Mouse (Mus musculus) liver, embryonic 12.5 days (tissue): Measurements from ENCODE around the gene Phldb1. TPM values are rescaled to one million over a fixed set of nuclear protein-coding genes. Genes with fewer than 3 reads are reported as not detected.

Experiments
- ATAC-seq: fragments of 200-750 bp; cut with Nextera tagmentation; 2 replicates; pipeline ENCODE4 v1.8.0; 2017; ENCODE audit warnings: moderate number of reproducible peaks, mild to moderate bottlenecking, moderate library complexity
- H3K27ac ChIP-seq: fragments of 300-500 bp; sonication (generic); 2 replicates; pipeline ENCODE4 v1.5.1; 2016; ENCODE audit warnings: mild to moderate bottlenecking
- H3K27me3 ChIP-seq: fragments of 300-500 bp; sonication (generic); replicated peaks from 2 replicates; pipeline ENCODE4 v1.6.1; 2016; ENCODE audit warnings: mild to moderate bottlenecking, moderate library complexity
- H3K36me3 ChIP-seq: fragments of 300-500 bp; sonication (generic); 2 replicates; pipeline ENCODE4 v1.6.1; 2016; ENCODE audit warnings: mild to moderate bottlenecking, moderate library complexity
- H3K4me1 ChIP-seq: fragments of 300-500 bp; sonication (generic); 2 replicates; pipeline ENCODE4 v1.6.1; 2016
- H3K4me2 ChIP-seq: fragments of 300-500 bp; sonication (generic); 2 replicates; pipeline ENCODE4 v1.6.1; 2016; ENCODE audit warnings: mild to moderate bottlenecking, moderate library complexity
- H3K4me3 ChIP-seq: fragments of 300-500 bp; sonication (generic); 2 replicates; pipeline ENCODE4 v1.5.1; 2016; ENCODE audit warnings: mild to moderate bottlenecking, moderate library complexity
- H3K9ac ChIP-seq: fragments of 300-500 bp; sonication (generic); 2 replicates; pipeline ENCODE4 v1.6.1; 2016; ENCODE audit warnings: mild to moderate bottlenecking, moderate library complexity
- H3K9me3 ChIP-seq: fragments of 300-500 bp; sonication (generic); replicated peaks from 2 replicates; pipeline ENCODE4 v1.6.1; 2016; ENCODE audit warnings: mild to moderate bottlenecking, moderate library complexity
- WGBS: fragments of 180-500 bp; shearing (Covaris S2); methylation state at CpG from one replicate; pipeline ENCODE4 v1.1.7; 2016; ENCODE audit not compliant: insufficient replicate concordance; 5-methylcytosine and 5-hydroxymethylcytosine counted together
- polyA plus RNA-seq: library from polyadenylated mRNA; unstranded; fragments of >200 nt; fragmentation: Nextera tagmentation; extraction: Ambion mirVana; gene quantifications from 2 replicates; pipeline ENCODE4 v1.2.1, GENCODE M21; 2016

Gene Phldb1
- polyA plus RNA-seq, 1 experiment from 2014 or later: 5.2 TPM

- ATAC-seq: no peak
These were observed 62.6 kb downstream of the Phldb1 start for GRCm38 (mm10) chr9:44672291-44672865.

GRCm38 (mm10) chr9:44671416-44671815, 63.6 kb downstream of the Phldb1 start:
- no peak overlapping the region for H3K4me3 ChIP-seq
- ATAC-seq: no peak

More at GRCm38 (mm10) chr9:44672291-44672865, 62.6 kb downstream of the Phldb1 start:
- Histone ChIP-seq H3K9me3 (no peaks in the 10 kb centered on the region), H3K4me2 (no peak overlapping the region), H3K27ac (no peak overlapping the region), H3K4me1 (no peaks in the 10 kb centered on the region), H3K27me3 (peaks cover 14% of the 10 kb centered on the region), H3K36me3 (no peaks in the 10 kb centered on the region), H3K4me3 (no peak overlapping the region), H3K9ac (no peak overlapping the region)
- 33% methylated on average over 2 of the region's 2 CpGs for WGBS

DNA sequence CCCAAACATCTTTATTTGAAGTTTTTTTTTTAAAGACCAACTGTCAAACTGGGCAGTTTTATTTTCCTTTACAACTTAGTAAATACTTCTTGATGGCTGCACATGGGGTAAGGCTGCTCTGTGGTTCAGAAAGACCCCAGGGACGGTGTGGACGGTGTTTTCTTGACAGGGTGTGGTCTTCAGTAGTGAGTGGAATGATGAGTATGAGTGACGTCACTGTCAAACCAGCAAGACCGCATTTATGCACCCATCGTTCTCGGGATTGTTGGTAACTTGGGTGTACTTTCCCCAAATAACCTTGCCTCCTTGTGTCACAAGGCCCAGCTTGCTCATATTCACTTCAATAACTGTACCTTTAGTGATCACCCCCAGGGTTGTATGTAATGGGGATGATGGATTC, 71.3 kb downstream of the Phldb1 start:
- Histone ChIP-seq H3K4me3 (no peak overlapping the region), H3K4me2 (no peak overlapping the region), H3K4me1 (no peaks in the 10 kb centered on the region), H3K27ac (no peak overlapping the region), H3K9me3 (no peaks in the 10 kb centered on the region), H3K36me3 (no peaks in the 10 kb centered on the region), H3K9ac (no peak overlapping the region), H3K27me3 (peaks cover 4% of the 10 kb centered on the region; the same call in 1 of the 2 replicates)
- 72% methylated on average over 6 of the region's 6 CpGs for whole genome bisulfite sequencing
- ATAC-seq: no peak

More at GRCm38 (mm10) chr9:44671416-44671815, 63.6 kb downstream of the Phldb1 start:
- H3K27ac ChIP-seq: no peak overlapping the region
- H3K9me3 ChIP-seq: no peaks in the 10 kb centered on the region
- no peaks in the 10 kb centered on the region for H3K36me3 ChIP-seq
- H3K9ac ChIP-seq: no peak overlapping the region
- H3K4me2 ChIP-seq: no peak overlapping the region
- H3K4me1 ChIP-seq: no peaks in the 10 kb centered on the region
- peaks cover 16% of the 10 kb centered on the region for H3K27me3 ChIP-seq
- 68% methylated on average over 5 of the region's 5 CpGs for WGBS

DNA sequence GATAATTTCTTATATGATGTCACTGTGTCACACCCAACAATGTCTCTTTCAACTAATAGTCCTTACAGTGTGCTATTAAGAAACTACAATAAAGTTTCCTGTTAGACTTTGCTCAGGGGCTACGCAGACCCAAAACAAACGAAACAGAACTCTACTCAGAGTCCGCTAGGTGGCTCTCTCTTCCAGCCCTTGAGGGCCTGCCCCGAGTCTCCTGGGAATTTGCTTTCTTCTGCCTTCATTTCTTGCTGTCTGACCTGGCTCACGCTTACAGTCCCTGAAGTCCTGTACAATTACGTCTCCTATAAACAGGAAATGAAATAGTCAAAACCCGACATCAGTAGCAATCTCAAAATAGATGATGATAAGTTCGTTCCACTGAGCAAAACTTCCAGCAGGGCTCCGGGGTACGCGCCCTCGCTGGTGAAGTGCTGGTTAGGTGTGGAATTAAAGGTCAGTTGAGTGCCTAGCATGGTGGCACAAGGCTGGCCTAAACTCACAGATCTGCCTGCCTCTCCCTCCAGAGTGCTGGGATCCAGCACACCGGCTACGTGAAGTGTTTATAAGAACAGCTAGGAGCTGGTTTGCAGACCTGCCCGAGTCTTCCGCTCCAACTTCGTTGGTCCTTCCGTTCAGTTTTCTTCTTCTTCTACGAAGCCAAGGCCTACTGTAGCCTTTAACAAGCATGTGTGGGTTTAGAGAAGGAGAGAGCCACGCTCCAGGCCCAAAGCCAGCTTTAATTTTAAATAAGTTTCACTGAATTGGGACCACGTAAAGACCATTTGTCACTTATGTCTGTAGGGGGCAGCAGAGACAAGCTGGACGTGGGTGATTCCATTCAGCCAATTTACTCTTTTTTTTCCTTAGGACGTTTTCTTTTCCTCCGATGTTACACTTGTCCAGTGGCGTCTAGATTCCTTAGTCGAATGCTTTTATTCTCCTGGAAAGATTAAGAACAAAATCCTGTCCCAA, 79.6 kb downstream of the Phldb1 start:
- Histone ChIP-seq H3K27ac (no peak overlapping the region), H3K9ac (no peak overlapping the region), H3K4me2 (peak overlapping the region; percentile 64), H3K9me3 (no peaks in the 10 kb centered on the region), H3K36me3 (no peaks in the 10 kb centered on the region), H3K4me1 (peaks cover 8% of the 10 kb centered on the region), H3K27me3 (peaks cover 14% of the 10 kb centered on the region), H3K4me3 (peak overlapping the region; percentile 32)
- ATAC-seq: no peak
- WGBS: 23% methylated on average over 26 of the region's 26 CpGs

DNA sequence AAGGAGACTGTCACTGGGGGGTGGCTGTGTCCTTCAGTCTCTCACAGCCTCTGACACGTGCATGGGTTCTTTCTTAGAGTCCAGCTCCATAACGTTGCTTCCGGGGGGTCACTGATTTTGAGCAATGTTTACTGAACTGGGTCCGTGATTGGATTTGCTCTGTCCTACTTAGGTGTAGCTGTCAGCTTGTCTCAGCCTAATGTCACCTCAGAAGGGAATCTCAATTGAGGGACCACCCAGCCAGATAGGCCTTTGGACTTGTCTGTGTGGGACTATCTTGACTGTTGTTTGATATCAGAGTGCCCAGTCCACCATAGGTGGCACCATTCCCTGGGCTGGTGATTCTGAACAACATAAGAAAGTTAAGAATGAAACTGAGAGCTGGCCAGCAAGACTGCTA, 81.1 kb downstream of the Phldb1 start:
- 51% methylated on average over 4 of the region's 4 CpGs for WGBS
- no peak overlapping the region for H3K27ac ChIP-seq
- H3K36me3 ChIP-seq: no peaks in the 10 kb centered on the region
- H3K4me3 ChIP-seq: no peak overlapping the region
- ATAC-seq: no peak
- H3K4me1 ChIP-seq: peaks cover 8% of the 10 kb centered on the region
- H3K27me3 ChIP-seq: peaks cover 19% of the 10 kb centered on the region
- no peak overlapping the region for H3K9ac ChIP-seq
- no peak overlapping the region for H3K4me2 ChIP-seq
- no peaks in the 10 kb centered on the region for H3K9me3 ChIP-seq

DNA sequence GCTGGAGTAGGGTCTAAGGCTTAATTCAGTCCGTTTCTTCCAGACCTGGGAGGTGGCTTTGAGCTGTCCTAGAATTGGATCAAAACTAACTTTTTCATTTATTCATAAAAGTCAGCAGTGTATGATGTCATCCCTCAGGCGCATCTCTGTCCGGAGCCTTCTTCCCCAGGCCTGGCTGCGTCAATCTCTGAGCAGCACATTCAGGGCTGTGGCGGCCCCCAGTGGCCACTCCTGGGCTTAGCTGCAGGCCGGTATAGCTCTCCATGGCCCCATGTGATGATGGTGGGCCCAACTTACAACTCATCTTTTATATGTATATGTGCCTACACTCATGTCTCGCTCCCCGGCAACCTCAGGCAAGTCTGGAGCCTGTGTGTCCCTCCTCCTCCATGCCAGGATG, 83.0 kb downstream of the Phldb1 start:
- Histone ChIP-seq H3K4me1 (peaks cover 8% of the 10 kb centered on the region), H3K36me3 (no peaks in the 10 kb centered on the region), H3K9me3 (no peaks in the 10 kb centered on the region), H3K4me2 (no peak overlapping the region), H3K4me3 (no peak overlapping the region), H3K27ac (no peak overlapping the region), H3K9ac (no peak overlapping the region), H3K27me3 (peaks cover 19% of the 10 kb centered on the region)
- peak; percentile 51; the same call in 1 of the 2 replicates for ATAC-seq
- WGBS: 10% methylated on average over 8 of the region's 8 CpGs

- no peak for ATAC-seq
- H3K27me3 ChIP-seq: peaks cover 17% of the 10 kb centered on the region
- no peak overlapping the region for H3K9ac ChIP-seq
- no peaks in the 10 kb centered on the region for H3K36me3 ChIP-seq
- 56% methylated on average over 7 of the region's 7 CpGs for WGBS
- no peak overlapping the region for H3K27ac ChIP-seq
- no peaks in the 10 kb centered on the region for H3K9me3 ChIP-seq
- H3K4me3 ChIP-seq: no peak overlapping the region
- no peak overlapping the region for H3K4me2 ChIP-seq
- peaks cover 10% of the 10 kb centered on the region for H3K4me1 ChIP-seq
These were observed 86.1 kb downstream of the Phldb1 start for GRCm38 (mm10) chr9:44648881-44649281.

GRCm38 (mm10) chr9:44647656-44648055, 87.3 kb downstream of the Phldb1 start:
- no peak for ATAC-seq
- Histone ChIP-seq H3K9me3 (no peaks in the 10 kb centered on the region), H3K27ac (no peak overlapping the region), H3K9ac (no peak overlapping the region), H3K27me3 (peaks cover 15% of the 10 kb centered on the region), H3K4me2 (no peak overlapping the region), H3K4me3 (no peak overlapping the region), H3K36me3 (no peaks in the 10 kb centered on the region), H3K4me1 (peaks cover 10% of the 10 kb centered on the region)
- 77% methylated on average over 4 of the region's 4 CpGs for WGBS

GRCm38 (mm10) chr9:44647026-44647425, 88.0 kb downstream of the Phldb1 start:
- peaks cover 15% of the 10 kb centered on the region for H3K27me3 ChIP-seq
- H3K27ac ChIP-seq: no peak overlapping the region
- no peak overlapping the region for H3K4me2 ChIP-seq
- H3K4me3 ChIP-seq: no peak overlapping the region
- 85% methylated on average over 8 of the region's 8 CpGs for WGBS
- H3K9ac ChIP-seq: no peak overlapping the region
- peaks cover 10% of the 10 kb centered on the region for H3K4me1 ChIP-seq
- ATAC-seq: no peak
- no peaks in the 10 kb centered on the region for H3K36me3 ChIP-seq
- no peaks in the 10 kb centered on the region for H3K9me3 ChIP-seq

- WGBS: 66% methylated on average over 6 of the region's 6 CpGs
- no peak overlapping the region for H3K27ac ChIP-seq
- no peak overlapping the region for H3K9ac ChIP-seq
These were observed 88.6 kb downstream of the Phldb1 start for GRCm38 (mm10) chr9:44646366-44646765.

GRCm38 (mm10) chr9:44645924-44646323, 89.1 kb downstream of the Phldb1 start:
- no peak overlapping the region for H3K27ac ChIP-seq
- peaks cover 10% of the 10 kb centered on the region for H3K4me1 ChIP-seq
- peaks cover 8% of the 10 kb centered on the region; the same call in 1 of the 2 replicates for H3K27me3 ChIP-seq
- no peak overlapping the region; the same call in 1 of the 2 replicates for H3K4me3 ChIP-seq
- peak; percentile 55; the same call in 1 of the 2 replicates for ATAC-seq
- 30% methylated on average over 15 of the region's 15 CpGs for WGBS
- H3K36me3 ChIP-seq: no peaks in the 10 kb centered on the region
- H3K4me2 ChIP-seq: peak overlapping the region; percentile 41
- H3K9me3 ChIP-seq: no peaks in the 10 kb centered on the region
- H3K9ac ChIP-seq: no peak overlapping the region

More at GRCm38 (mm10) chr9:44646366-44646765, 88.6 kb downstream of the Phldb1 start:
- Histone ChIP-seq H3K4me2 (peak overlapping the region; percentile 41), H3K4me3 (no peak overlapping the region; the same call in 1 of the 2 replicates), H3K9me3 (no peaks in the 10 kb centered on the region), H3K36me3 (no peaks in the 10 kb centered on the region), H3K4me1 (peaks cover 10% of the 10 kb centered on the region), H3K27me3 (peaks cover 12% of the 10 kb centered on the region)
- ATAC-seq: no peak

GRCm38 (mm10) chr9:44645481-44645880, 89.5 kb downstream of the Phldb1 start:
- ATAC-seq: no peak
- no peaks in the 10 kb centered on the region for H3K9me3 ChIP-seq
- H3K4me2 ChIP-seq: peak overlapping the region; percentile 41
- no peak overlapping the region for H3K27ac ChIP-seq
- H3K36me3 ChIP-seq: 0 out of 2 replicates have a peak, but pooled peaks cover 4% of the 10 kb centered on the region
- no peak overlapping the region for H3K4me3 ChIP-seq
- peaks cover 10% of the 10 kb centered on the region for H3K4me1 ChIP-seq
- no peak overlapping the region for H3K9ac ChIP-seq
- WGBS: 61% methylated on average over 5 of the region's 5 CpGs
- 0 out of 2 replicates have a peak, but pooled peaks cover 5% of the 10 kb centered on the region for H3K27me3 ChIP-seq
